Mouse (Mus musculus) cerebellum, postnatal 36 days (tissue): ENCODE measurements around the gene Sdr39u1.

Experiments
- DNase-seq, 2 experiments: peaks; one replicate each; pipeline ENCODE4 v3.0.0; 2021 to 2022; ENCODE audit warnings: mixed read lengths in 2 of 2

Gene Sdr39u1

DNA sequence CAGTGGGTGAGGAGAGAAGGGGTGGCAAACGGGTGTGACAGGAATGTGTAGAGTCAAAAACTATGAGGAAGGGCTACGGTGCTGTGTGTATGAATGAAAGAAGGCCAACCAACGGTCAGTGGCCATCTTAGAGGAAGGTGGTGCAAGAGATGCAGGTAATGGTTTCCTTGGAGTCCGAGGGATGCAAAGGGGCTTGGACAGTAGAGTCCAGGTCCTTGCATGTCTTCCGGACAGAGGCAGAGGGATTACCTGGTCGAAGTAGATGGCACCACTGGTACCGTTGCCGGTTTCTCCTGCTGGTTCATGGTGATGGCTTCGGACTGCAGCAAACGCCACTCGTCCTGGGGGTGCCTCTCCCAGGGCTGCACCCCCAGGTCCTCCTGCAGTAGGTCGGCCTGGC lies 16.4 kb downstream of the Sdr39u1 start:
- no peak for DNase-seq

DNA sequence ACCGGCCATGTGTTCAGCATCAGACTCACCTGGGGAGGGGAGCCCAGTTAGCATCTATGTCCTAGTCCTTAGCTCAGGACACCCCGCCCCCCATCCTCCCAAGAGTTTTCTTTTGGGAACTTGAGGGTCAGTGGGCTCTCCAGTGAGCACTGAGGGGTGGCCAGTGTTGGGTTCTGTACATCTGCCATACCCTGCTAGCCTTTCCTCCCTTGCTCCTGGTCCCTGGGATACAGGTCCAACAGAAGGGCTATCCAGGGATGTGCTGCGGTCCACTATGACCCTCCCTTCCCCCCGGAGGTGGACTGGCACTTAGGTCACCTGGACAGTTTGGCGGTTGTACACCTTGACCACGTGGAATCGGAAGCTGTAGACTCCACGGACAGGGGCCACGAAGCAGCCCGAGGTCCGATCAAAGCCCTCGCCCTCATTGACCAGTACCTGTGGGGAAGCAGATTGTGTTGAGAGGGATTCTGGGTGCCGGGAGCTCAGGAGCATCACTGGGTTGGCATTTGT lies 16.9 kb downstream of the Sdr39u1 start:
- peak; percentile 61 to 62 for DNase-seq

DNA sequence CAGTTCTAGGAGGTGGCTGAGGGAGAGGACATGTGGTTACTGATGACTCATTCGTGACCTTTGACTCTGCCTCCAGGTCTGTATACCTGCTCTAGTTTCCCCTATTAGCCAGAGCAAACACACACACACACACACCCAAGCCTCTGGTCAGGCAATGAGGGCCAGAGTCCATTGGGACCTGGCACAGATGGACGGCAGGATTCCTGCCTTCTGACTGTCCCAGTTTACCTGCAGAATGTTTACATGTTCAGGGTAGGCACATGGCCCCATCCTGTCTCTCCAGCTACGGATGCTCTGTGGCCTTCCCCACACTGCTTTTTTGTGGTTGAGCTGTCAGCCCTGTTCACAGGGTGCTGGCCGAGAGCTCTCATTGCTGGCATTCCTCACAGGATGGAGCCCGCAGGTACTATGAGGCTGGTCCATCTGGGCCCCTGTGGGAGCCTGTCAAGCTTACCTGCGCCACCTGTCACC lies 17.9 kb downstream of the Sdr39u1 start:
- DNase-seq, result peak; percentile 95

DNA sequence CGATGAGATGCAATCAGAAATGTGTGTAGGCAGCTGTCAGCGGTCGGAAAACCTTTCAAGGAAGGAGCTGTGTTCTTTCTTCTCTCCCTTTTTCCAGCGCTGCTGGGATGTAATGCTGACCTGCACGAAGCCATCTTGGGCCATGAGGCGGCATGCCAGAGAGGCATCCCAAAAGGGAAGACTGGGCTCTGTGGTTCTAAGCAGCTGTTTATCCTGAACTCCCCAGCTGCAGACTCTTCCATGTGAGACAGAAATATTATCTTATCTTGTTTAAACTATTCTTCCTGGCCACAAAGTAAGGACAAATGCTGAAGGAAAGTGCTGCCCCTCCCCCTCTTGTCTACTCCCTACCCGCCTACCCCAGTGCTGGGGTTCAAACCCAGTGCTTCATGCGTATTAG lies 19.1 kb downstream of the Sdr39u1 start:
- DNase-seq, result no peak

DNA sequence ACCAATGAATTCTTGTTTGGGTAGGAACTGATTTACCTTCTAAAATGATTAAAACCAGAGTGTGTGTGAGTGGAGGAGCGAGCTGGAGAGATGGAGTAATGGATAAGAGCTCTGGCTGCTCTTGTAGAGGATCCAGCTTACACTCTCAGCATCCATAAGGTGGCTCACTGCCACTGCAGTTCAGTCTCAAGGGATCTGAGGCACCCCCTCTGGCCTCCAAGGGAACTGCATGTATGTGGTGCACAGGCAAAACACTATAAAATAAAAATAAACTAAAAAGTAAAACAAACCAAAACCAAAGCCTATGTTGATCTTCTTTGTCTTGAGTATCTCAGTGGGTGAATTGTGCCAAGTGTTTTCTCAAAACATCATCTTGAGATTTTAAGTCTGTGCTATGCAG lies 20.5 kb downstream of the Sdr39u1 start:
- DNase-seq, result peak; percentile 73 to 75

DNA sequence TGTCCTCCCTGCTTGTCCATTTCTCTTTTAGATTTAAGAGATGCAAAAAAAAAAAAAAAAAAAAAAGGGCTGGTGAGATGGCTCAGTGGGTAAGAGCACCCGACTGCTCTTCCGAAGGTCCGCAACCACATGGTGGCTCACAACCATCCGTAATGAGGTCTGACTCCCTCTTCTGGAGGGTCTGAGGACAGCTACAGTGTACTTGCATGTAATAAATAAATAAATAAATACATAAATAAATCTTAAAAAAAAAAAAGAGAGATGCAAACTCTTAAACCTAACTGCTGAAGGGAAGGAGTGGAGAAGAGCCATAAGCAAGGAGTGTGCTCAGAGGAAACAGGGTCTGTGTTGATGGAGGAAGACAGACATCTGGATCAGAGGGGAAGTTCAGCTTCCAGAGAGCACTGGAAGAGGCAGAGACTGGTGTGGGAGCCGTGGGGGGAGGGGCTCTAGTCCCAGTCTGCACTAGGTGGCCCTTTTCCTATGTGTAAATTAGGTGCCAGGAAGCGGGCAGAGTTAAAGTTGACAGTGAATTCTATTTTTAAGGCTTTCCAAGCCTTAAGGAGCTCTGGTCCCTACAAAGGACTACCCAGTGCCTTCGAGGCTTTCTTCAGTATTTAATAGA lies 21.7 kb downstream of the Sdr39u1 start:
- no peak for DNase-seq

DNA sequence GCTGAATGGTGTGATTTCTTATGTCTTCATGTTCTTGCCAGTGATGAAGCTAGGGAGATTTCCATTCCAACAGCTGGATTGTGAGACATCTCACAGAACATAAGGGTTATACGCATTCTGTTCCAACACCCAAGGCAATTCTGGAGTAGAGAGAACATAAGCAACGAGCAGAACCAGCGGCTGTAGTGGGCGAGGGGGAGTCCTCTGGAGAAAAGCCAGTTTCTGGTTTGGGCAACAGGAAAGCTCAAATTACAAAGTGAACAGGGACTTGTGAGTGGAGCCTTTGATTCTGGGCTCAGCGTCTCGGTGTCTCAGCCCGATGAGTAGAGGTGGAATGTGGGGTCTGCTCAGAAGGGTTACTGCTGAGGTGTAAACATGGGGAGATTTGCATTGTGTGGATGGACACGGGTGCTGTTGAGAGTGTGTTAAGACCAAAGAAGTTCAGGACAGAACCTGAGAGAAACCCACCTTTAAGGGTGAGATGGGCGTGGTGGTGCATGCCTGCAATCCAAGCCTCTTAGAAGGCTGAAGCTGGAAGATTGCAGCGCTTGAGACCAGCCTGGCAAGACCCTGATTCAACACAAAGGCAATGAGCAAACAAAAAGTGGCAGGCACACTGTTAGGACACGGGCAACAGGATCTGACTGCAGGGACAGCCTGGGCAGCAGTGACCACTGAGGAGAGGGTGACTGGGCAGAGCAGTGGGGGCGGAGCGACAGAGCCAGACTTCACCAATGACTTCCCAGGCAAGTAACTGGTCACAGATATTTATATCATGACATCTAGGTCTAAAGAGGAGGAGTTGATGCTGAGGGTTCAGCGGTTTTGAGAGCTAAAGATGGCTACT lies 22.4 kb downstream of the Sdr39u1 start:
- peak; percentile 60 to 65 for DNase-seq

DNA sequence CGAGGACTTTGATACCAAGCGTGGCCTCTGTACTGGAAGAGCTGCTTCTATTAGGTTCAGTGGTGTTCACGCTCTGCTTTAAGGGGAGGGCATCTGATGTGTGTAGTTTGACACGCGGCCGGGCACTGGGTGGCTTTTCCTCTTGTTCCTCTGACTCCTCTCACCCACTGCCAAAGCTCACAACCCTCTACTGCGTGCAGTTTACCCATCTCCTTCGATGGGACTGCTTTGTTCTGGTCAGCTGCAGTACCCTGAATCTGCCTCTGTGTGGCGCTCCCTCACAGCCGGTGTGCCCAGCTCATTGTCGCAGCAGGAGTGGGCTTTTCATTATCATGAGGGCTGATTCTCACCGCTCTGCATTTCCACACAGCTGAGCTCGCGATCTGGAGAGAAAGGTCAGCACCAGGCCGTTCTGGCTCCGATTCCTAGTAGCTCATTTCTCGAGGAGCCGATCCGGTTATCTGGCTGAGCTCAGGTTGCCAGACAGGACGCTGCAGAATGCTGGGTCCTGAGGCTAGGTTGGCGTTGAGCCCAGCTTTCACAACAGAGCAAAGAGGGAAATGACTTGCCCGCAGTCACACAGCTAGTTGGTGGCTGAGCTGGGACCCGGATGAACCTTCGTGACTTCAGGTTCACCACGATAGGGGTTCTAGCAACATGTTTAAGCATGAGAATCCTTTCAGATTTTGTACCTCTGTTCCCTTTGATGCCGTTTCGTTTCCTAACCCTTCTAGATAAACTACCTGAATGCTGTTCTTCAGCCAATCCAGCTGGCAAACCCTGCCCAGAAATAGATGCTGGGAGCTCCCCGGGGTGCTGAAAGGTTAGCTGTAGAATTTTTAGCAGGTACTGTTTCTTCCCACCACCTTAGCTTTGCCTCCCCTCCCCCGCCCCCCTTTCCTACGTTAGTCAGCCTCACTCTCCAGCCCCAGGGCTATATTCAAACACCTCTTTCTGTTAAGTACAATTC lies 26.1 kb downstream of the Sdr39u1 start:
- peak; percentile 92 to 95 for DNase-seq

DNA sequence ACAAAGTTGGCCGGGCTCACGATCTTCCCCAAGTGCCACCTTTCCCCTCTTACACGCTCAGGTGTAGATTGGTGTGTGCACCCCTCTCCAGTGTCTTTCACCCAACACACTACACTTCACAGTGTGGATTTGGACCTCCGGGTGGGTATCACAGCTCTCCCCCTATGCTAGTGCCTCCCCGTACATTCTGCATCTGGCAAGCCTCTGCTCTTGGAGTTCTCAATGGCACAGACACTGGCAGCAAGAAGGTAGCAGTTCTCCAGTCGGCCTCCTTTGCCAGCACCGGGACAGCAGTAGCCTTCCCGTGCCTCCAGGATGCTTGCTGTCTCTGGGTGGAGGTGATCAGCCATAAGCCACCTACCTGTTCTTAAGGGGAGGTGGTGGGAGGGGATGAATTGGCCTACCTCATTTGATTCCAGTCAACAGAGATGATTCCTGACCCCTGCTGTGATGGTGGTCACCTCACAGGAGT lies 26.8 kb downstream of the Sdr39u1 start:
- DNase-seq, result no peak

DNA sequence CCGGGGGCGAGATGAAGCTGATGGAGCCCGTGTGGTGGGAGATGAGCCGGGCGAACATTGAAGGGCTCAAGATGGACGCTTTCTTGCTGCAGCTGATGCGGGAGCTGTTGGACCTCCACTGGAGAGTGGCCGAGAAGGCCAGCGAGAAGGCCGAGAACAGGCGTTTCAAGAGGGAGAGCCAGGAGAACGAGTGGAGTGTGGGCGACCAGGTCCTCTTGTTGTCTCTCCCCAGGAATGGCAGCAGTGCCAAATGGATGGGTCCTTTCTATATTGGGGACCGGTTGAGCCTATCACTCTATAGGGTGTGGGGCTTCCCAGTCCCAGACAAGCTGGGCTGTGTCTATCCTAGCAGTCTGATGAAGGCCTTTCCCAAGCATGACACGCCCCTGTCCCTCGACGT lies 27.5 kb downstream of the Sdr39u1 start:
- no peak for DNase-seq

DNA sequence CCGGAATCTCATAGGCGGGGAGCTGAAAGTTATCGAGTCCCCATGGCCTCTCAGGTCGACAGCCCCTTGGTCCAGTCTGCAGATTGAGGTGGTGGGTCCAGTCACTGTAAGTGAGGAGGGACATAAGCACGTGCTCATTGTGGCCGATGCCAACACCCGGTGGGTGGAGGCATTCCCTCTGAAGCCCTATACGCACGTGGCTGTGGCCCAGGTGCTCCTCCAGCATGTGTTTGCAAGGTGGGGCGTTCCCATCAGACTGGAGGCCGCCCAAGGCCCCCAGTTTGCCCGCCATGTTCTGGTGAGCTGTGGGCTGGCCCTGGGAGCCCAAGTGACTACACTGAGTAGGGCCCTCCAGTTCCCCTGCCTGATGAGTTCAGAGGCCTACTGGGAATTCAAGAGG lies 28.1 kb downstream of the Sdr39u1 start:
- no peak for DNase-seq

DNA sequence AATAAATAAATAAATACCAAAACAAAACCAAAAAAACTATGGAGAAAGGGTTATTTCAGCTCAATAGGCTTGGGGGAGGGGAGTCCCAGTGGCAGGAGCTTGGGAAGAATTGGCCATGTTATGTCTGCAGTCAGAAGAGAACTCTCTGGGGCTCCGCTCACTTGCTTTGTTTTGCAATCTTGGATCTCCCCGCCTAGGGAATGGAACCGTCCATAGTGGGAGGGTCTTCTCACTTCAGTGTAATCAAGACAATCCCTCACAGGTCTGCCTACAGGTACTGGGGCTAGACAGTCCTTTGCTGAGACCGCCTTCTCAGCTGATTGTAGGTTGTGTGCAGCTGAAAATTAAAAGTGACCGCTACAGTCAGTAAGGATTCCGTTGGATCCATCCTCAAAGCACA lies 30.6 kb downstream of the Sdr39u1 start:
- no peak for DNase-seq

DNA sequence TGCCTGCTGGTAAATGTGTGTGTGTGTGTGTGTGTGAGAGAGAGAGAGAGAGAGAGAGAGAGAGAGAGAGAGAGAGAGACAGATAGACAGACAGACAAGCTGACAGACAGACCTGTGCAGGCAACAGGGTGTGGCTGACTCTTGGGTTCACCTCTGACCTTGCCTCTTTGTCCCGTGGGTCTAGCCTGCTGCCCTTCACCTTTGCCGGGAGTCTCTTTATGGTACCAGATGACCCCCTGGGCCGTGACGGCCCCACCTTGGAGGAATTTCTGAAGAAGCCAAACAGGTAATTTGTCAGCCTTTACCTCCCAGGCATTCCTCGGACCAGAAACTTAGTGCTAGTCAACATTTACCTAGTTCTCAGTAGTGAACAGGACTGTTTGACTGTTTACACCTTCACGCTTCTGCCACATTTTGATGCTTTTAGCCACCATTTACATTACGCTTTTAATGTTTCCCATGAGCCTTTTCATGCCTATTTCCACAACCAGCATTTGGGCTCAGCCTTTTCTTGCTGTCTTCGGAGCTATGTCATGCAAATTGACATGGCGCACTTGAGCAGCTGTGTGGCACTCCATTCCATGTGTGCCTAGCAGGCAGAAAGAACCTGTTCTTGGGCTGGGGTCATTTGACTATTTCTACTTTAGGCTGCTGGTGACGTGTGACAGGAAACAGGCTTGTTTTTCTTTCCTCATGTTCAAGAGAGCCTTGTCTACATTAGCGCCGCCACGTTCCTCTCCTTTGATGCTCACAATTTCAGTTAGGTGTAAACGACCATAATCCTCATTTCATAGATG lies 31.7 kb downstream of the Sdr39u1 start:
- DNase-seq, result no peak

DNA sequence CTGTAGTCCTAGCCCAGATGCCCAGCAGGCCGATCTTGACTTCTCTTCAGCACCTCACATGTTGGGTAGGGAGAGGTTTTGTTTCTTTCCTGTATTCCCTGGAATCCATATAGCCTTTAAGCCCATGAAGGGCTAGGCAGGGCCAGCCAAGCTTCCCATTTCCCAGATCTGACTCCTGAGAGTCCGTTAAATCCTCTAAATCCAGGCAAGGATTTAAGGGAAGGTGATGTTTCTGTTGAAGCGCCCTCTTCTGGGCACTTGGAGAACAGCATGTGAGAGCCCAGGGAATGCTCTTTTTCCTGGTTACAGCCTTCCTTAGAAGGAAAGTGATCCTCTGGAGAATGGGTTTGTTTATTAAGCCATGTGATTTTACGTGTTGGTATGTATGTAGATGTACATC lies 33.1 kb downstream of the Sdr39u1 start:
- peak; percentile 72 to 77 for DNase-seq

DNA sequence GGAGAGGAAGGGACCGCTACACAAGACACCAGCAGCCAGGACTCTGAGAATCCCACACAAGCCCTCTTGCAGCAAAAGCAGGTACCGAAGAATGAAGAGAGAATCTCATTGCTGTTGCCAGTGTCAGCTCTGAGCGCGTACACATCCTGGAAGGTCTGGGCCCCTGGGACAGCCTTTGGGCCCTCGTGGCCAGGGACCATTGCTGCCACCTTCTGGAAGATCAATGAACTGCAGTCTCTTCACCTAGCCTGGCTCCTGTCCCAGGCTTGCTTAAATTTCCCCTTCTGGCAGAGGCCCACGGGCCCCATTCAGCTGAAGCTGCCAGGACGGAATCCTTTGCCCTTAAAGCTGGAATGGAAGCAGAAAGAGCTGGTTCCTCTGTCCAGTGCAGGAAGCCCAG lies 36.3 kb downstream of the Sdr39u1 start:
- peak; percentile 73 to 77 for DNase-seq

DNA sequence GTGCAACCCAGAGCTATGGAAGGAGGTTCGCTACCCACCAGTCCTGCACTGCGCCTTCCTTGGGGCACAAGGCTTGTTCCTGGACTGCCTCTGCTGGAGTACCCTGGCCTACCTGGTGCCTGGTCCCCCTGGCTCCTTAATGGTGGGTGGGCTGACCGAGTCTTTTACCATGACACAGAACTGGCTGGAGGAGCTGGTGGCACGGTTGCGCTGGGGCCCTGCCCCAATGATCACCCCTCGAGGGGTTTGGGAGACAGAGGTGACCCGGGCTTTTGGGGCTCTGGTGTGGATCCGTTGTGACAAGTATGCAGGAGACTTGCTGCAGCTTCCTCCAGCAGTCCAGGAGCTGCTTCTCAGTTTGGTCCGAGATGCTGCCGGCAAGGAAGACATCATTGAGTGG lies 37.1 kb downstream of the Sdr39u1 start:
- DNase-seq, result no peak

DNA sequence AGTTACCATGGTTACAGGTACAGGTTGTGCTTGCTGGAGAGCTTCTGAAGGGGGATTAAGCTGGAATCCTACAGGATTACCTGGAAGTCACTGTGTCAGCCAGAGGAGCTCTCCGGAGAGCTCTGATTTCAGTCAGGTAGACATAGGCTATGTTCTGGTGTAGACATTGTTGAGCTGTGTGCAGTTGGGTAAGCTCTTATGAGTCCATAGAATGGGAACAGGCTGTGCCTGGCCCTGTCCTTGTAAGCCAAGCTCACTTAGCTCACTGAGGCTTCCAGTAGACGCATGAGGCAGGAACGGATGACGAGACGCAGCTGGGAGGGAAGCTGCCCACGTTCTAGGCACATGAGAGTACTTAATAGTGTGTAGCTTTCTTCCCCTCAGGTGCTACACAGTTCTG lies 37.9 kb downstream of the Sdr39u1 start:
- no peak for DNase-seq

DNA sequence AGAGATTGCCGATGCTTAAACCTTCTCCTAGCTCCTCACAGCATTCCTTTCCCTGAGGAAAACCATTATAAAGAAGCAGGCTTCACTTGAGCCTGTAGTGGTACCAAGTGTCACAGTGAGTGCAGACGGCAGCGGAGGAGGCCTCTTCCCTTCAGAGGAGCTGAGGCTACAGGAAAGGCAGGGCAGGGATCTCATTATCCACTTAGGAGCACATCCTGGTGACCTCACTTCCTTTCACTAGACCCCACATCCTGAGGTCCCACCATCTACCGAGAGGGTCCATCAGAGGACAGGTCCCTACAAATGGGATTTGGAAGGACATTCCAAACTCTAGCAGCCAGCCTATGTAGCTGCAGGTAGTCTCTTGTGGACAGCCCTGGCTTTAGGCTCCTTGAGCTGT lies 42.5 kb downstream of the Sdr39u1 start:
- no peak for DNase-seq

DNA sequence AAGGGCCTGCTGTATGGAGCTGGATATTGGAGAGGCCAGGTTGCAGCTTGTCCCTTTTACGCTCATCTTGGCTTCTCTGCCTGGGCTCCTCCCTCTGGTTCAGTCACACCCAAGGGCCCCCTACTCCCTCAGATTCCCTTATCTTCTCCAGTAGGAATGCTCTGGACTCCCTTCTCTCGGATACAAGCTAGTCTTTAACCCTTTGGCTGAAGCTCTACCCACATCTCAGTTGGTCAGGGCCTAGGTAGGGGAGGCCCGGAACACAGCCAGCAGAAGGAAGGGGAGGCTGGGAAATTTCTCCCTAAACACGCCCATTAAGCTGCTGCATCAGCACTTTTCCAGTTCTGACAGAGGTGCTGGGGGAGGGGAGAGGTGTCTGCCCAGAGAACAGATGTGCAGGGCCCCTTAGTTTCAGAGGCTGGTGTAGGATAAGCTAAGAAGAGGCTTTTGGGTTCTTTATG lies 45.0 kb downstream of the Sdr39u1 start:
- no peak for DNase-seq

DNA sequence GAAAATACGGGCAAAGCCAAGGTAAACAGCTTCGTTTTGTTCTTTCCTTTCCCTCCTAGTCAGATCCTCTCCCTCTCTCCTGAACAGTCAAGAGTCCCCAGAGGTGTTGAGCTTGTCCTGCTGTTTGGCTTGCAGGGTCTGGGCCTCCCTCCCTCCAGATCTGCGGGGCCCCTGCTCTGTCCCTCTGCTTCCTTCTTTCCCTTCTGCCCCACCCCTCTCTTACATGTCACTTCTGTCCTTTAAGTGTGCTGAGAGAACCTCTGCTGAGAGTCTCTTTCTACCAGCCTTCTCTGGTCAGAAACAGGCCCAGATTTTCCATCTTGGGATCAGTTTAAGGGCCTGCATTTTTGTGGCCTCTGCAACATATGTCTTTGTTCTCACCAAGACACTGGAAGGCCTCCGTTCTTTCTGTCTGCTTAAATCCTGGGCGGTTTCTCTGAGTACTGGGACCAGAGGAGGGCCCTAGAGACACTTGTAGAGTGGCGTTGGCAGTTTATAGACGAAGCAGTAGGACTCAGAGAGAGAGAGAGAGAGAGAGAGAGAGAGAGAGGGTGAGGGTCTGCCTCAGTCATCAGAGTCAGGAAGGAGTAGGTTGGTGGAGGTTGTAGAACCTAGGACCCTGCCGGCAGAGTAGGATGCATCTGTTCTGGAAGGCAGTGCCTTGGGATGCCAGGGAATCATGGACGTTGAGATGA lies 45.5 kb downstream of the Sdr39u1 start:
- DNase-seq, result no peak

DNA sequence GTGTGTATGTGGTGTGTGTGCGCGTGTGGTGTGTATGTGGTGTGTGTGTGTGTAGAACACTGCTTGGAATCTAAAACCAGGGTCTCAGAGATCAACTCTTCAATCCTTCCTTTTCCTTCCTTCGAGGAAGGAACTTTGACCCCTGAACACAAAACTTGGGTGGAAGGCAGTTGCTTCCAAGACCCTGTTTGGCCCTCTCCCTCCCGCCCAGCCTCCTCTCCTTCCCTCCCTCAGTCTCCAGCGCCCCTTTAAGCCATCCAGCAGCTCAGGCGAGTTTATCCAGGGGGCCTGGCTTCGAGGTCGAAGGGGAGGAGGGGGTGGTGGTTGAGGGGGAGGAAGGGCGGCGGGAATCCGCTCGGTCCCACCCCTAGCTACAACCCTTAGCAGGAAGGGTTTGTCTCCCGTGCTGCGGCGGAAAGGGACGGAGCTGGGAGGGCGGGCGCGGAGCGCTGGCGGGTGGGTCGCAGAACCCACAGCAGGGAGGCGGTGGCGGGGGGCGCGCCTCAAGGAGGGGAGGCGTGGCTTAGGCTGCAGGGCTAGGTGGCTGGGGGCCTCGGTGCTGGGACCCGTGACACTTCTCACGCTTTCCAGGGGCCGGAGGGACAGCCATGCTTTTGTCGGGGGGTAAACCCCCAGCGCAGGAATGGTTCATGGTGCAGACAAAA lies 46.3 kb downstream of the Sdr39u1 start, which contains the start of gene Nynrin:
Gene Nynrin, plus strand, starts transcription at position 390 of the 665 bp plus-strand sequence.
- no peak for DNase-seq
